Mouse (Mus musculus) heart, postnatal 0 days (tissue): Measurements from ENCODE around the gene BC049762. TPM values are rescaled to one million over a fixed set of nuclear protein-coding genes. Genes with fewer than 3 reads are reported as not detected.

ENCODE experiments used
- ATAC-seq: fragments of 200-750 bp; cut with Nextera tagmentation; 2 replicates; pipeline ENCODE4 v1.8.0; 2017; ENCODE audit warnings: low read depth, moderate number of reproducible peaks, moderate library complexity; ENCODE audit not compliant: insufficient read depth
- DNase-seq: peaks from one replicate; pipeline ENCODE4 v3.0.0-alpha.2; 2016; ENCODE audit warnings: low spot score
- H3K27ac ChIP-seq: fragments of 300-500 bp; sonication (generic); 2 replicates; pipeline ENCODE4 v1.5.1; 2014; ENCODE audit warnings: low read depth, mild to moderate bottlenecking
- H3K27me3 ChIP-seq: fragments of 300-500 bp; sonication (generic); 2 replicates; pipeline ENCODE4 v1.6.1; 2014; ENCODE audit warnings: low read length, mixed read lengths; ENCODE audit not compliant: control insufficient read depth, insufficient read depth
- H3K36me3 ChIP-seq: fragments of 300-500 bp; sonication (generic); replicated peaks from 2 replicates; pipeline ENCODE4 v1.6.1; 2014; ENCODE audit warnings: low read length, mixed read lengths; ENCODE audit not compliant: control insufficient read depth, insufficient read depth
- H3K4me1 ChIP-seq: fragments of 300-500 bp; sonication (generic); 2 replicates; pipeline ENCODE4 v1.6.1; 2014; ENCODE audit warnings: antibody characterized with exemption; ENCODE audit not compliant: control insufficient read depth, insufficient read depth
- H3K4me2 ChIP-seq: fragments of 300-500 bp; sonication (generic); 2 replicates; pipeline ENCODE4 v1.6.1; 2014; ENCODE audit warnings: low read depth, mild to moderate bottlenecking, low read length, moderate library complexity
- H3K4me3 ChIP-seq: fragments of 300-500 bp; sonication (generic); 2 replicates; pipeline ENCODE4 v1.5.1; 2014; ENCODE audit warnings: low read depth, low read length
- H3K9ac ChIP-seq: fragments of 300-500 bp; sonication (generic); replicated peaks from 2 replicates; pipeline ENCODE4 v1.6.1; 2014; ENCODE audit warnings: low read depth, low read length, mixed read lengths
- H3K9me3 ChIP-seq: fragments of 300-500 bp; sonication (generic); replicated peaks from 2 replicates; pipeline ENCODE4 v1.6.1; 2016; ENCODE audit warnings: low read length; ENCODE audit not compliant: control insufficient read depth
- CTCF ChIP-seq: IDR thresholded peaks from 2 replicates; pipeline ENCODE4 v1.5.1; 2016; ENCODE audit warnings: antibody characterized with exemption, control low read depth, low read depth
- EP300 ChIP-seq: IDR thresholded peaks from 2 replicates; pipeline ENCODE4 v1.6.1; 2016; ENCODE audit warnings: antibody characterized with exemption, low read depth
- WGBS: fragments of 180-500 bp; shearing (Covaris S2); extraction: QIAGEN DNeasy Blood & Tissue Kit; methylation state at CpG from one replicate; pipeline ENCODE4 v1.1.7; 2014; 5-methylcytosine and 5-hydroxymethylcytosine counted together
- polyA plus RNA-seq: library from polyadenylated mRNA; unstranded; fragments of >200 nt; fragmentation: Nextera tagmentation; extraction: Ambion mirVana; gene quantifications from 2 replicates; pipeline ENCODE4 v1.2.1, GENCODE M21; 2015
- total RNA-seq: library from RNA; depleted of rRNA; stranded (reverse); fragments of >200 nt; gene quantifications from 2 replicates; pipeline ENCODE4 v1.2.3, GENCODE M21; 2014; ENCODE audit warnings: low replicate concordance

Gene BC049762
- total and polyA plus RNA-seq, 2 experiments from 2014 or later = 0.41 TPM; not detected in 1

DNA sequence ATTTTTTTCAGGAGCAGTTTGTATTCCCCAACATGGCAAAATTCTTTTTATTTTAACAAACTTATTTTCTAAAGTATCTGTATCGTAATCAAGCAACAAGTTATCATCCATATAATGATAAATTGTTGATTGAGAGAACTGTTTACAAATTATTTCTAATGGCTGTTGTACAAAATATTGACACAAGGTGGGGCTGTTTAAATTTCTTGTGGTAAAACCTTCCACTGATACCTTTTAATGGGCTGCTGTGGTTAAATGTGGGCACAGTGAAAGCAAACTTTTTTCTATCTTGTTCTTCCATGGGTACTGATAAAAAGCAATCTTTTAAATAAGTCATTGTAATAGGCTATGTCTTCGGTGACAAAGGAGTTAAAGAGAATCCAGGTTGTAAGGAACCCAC is 19.9 kb downstream of the BC049762 start:
- H3K9ac ChIP-seq = no peak overlapping the region
- TF ChIP-seq EP300 (no peak), CTCF (no peak)
- WGBS = 73% methylated on average over 2 of the region's 2 CpGs
- DNase-seq (no peak), ATAC-seq (no peak)
- H3K4me1 ChIP-seq = no peaks in the 10 kb centered on the region
- H3K27me3 ChIP-seq = no peaks in the 10 kb centered on the region
- H3K4me2 ChIP-seq = no peak overlapping the region
- no peak overlapping the region for H3K4me3 ChIP-seq
- H3K36me3 ChIP-seq = no peaks in the 10 kb centered on the region
- no peak overlapping the region for H3K27ac ChIP-seq
- no peaks in the 10 kb centered on the region for H3K9me3 ChIP-seq

DNA sequence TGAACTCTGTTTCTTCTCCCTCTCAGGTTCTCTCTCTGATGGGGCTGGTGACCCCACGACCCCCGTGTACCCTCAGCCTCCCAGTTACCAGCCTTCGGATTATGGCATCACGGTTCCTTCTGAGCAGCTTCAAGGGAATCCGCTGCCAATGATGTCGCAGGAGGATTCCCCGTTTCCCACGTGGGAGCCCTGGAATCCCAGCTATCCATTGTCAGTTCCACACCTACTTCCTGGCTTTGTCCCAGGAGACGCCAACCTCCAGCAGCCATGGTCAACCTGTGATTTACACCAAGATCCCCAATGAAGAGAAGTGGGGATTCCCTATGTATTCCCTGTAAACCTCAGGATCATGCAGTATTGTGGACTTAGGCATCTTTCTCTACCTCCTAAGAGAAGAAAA is 28.2 kb downstream of the BC049762 start:
- H3K4me3 ChIP-seq = no peak overlapping the region
- no peak overlapping the region for H3K27ac ChIP-seq
- H3K9me3 ChIP-seq = no peaks in the 10 kb centered on the region
- no peaks in the 10 kb centered on the region for H3K4me1 ChIP-seq
- no peak overlapping the region for H3K4me2 ChIP-seq
- no peaks in the 10 kb centered on the region for H3K27me3 ChIP-seq
- TF ChIP-seq CTCF = no peak
- TF ChIP-seq EP300 = no peak
- no peak overlapping the region for H3K9ac ChIP-seq
- DNase-seq = no peak
- no peaks in the 10 kb centered on the region for H3K36me3 ChIP-seq
- 71% methylated on average over 9 of the region's 9 CpGs for WGBS
- no peak for ATAC-seq

DNA sequence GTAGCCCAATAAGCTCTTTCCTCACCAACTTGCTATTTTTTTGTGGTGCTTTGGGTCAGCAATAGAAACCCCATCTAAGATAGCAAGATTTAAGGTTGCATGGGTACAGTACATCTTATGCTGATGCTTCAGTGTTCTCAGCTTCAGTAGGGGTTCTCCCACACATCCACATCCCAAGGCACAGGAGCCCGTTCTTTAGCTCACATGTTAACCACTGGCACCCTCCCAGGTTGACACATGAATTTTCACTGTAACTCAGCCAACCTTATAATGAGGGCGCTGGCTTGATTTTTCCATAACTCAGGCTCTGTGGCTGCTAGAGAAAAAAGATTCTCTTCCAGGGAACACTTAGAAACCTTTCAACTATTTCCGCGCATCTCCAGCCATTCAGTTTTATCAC is 35.7 kb downstream of the BC049762 start:
- no peak overlapping the region for H3K9ac ChIP-seq
- 70% methylated on average over 4 of the region's 4 CpGs for WGBS
- TF ChIP-seq EP300 = no peak
- no peak for TF ChIP-seq CTCF
- DNase-seq = no peak
- H3K36me3 ChIP-seq = no peaks in the 10 kb centered on the region
- no peak overlapping the region for H3K4me2 ChIP-seq
- no peak overlapping the region for H3K27ac ChIP-seq
- no peaks in the 10 kb centered on the region for H3K9me3 ChIP-seq
- ATAC-seq = no peak
- no peaks in the 10 kb centered on the region for H3K27me3 ChIP-seq
- no peaks in the 10 kb centered on the region for H3K4me1 ChIP-seq
- no peak overlapping the region for H3K4me3 ChIP-seq

DNA sequence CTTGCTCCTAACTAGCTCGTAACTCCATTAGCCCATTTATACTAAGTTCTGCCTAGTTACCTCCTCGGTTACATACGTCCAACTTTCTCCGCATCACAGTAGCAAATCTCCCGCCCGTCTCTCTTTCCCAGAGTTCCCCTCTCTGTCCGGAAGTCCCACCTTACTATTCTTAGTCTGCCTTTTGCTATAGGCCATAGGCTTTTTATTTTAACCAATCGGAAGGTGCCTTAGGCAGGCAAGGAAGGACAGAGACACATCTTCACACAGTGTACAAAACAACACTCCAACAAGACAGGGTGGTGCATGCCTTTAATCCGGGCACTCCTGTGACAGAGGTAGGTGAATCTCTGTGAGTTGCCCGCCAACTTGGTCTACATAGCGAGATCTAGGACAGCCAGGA is 42.5 kb downstream of the BC049762 start, which contains the start of gene Gm12569:
Gene Gm12569, plus strand, starts transcription at position 166 of the 400 bp plus-strand sequence.
- no peak for ATAC-seq
- WGBS = 88% methylated on average over 11 of the region's 11 CpGs

GRCm38 (mm10) chr11:51219396-51219980 is 43.4 kb downstream of the BC049762 start:
- WGBS = 70% methylated on average over 12 of the region's 12 CpGs
- Histone ChIP-seq H3K27me3 (no peaks in the 10 kb centered on the region), H3K36me3 (no peaks in the 10 kb centered on the region), H3K4me1 (no peaks in the 10 kb centered on the region), H3K9me3 (no peaks in the 10 kb centered on the region), H3K9ac (no peak overlapping the region), H3K27ac (no peak overlapping the region), H3K4me3 (no peak overlapping the region), H3K4me2 (no peak overlapping the region)
- ATAC-seq = no peak
- no peak for DNase-seq
- TF ChIP-seq EP300 (no peak), CTCF (no peak)

More for the DNA sequence above, 42.5 kb downstream of the BC049762 start, which contains the start of gene Gm12569:
- Histone ChIP-seq H3K4me1 (no peaks in the 10 kb centered on the region), H3K9me3 (no peaks in the 10 kb centered on the region), H3K27me3 (no peaks in the 10 kb centered on the region), H3K27ac (no peak within 1 kb of the TSS), H3K36me3 (no peaks in the 10 kb centered on the region), H3K4me2 (no peak within 1 kb of the TSS), H3K9ac (no peak within 1 kb of the TSS), H3K4me3 (no peak within 1 kb of the TSS)
- TF ChIP-seq EP300 (no peak), CTCF (no peak)
- DNase-seq = no peak

DNA sequence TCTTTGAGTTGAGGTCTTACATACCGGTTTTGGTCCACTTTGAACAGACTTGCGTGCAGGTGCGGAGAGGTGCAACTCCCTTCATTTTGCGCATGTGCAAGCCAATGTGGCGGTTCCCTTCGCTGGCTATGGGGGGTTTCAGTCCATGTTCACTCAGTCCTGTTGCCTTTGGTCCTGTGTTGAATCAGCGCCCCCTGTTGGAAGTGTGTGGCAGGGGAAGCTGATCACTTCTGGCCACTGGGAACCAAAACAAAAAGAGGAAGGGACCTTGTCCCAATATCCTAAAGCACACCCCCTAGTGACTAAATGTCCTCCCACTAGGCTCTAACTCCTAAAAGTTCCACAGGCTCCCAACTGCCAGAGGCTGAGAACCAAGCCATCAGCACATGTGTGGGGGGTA is 48.8 kb downstream of the BC049762 start:
- no peak overlapping the region for H3K9ac ChIP-seq
- no peaks in the 10 kb centered on the region for H3K4me1 ChIP-seq
- H3K9me3 ChIP-seq = 0 out of 2 replicates have a peak, but pooled peaks cover 5% of the 10 kb centered on the region
- no peak for TF ChIP-seq CTCF
- DNase-seq (no peak), ATAC-seq (no peak)
- H3K4me2 ChIP-seq = no peak overlapping the region
- H3K36me3 ChIP-seq = no peaks in the 10 kb centered on the region
- no peak overlapping the region for H3K4me3 ChIP-seq
- 81% methylated on average over 7 of the region's 7 CpGs for WGBS
- no peak overlapping the region for H3K27ac ChIP-seq
- no peaks in the 10 kb centered on the region for H3K27me3 ChIP-seq
